Mouse (Mus musculus) heart, postnatal 14 days (tissue): Measurements from ENCODE around the gene Dbp. TPM values are rescaled to one million over a fixed set of nuclear protein-coding genes. Genes with fewer than 3 reads are reported as not detected.
A peak's percentile ranks its signal among the peaks of the same experiment; 100 is the strongest.

Experiments used
- DNase-seq, 2 experiments: peaks; one replicate each; pipeline ENCODE4 v3.0.0; 2021 to 2022
- intact Hi-C: fragments of 180-260 bp; cut with DNase I; formaldehyde crosslinking; loops from one replicate; pipeline ENCODE4 v1.15.1; 2025
- total RNA-seq, 2 experiments: library from RNA; stranded (reverse); gene quantifications; 2 replicates each; pipeline ENCODE4 v1.2.3; 2021

Dbp gene
- total RNA-seq, 2 experiments from 2014 or later, result 24.7 to 27.1 TPM

DNA sequence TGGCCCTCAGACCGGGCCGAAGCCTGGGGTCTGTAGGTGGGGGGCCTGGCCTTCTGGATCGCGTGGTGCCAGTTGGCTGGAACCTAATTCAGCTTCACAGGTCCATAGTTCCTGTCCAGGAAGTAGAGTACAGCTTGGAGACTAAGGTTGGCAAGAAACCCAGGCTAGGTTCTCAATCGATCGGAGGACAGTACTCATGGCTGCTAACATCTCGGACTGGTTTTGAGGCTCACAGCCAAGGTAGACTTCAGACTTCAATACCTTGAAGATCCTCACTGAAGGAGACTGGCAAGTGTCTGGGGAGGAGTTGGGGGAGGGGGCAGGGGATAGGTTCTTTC is 16.3 kb downstream of the Dbp start:
- intact Hi-C loops, result no loop called here
- DNase-seq, result no peak

DNA sequence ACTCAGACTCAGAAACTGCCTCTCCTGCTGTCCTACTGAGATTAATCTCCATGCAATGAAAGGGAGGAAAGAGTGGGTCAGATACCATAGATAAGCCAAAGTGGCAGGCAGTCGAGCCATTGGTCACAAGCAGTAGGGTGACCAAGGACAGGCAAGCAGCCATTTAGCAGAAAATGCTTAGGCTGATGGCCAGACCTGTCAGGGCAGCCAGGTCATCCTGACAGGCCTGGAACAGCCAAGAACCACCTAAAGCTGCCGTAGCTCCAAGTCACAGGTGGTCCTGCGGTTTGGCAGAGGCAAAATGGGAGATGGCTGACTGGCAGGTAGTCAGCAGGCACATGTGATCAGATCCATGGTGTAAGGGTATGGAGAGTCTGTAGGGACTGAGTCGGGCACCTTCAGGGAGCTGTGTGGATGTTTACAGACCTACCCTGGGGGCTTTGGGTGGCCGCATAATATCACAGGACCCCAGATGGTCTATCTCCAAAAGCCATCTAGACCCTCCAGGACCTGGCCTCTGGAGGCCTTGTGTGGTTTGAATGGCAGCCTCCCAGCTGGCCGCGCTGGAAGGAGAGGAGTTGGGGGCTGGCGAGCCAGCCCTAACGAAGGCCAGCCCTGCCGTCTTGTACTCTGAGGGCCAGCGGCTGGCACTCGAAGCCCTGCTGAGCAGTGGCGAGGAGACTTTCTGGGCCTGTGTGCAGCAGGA is 16.9 kb downstream of the Dbp start:
- no peak for DNase-seq
- intact Hi-C loops, result no loop called here

- DNase-seq, result no peak
- intact Hi-C loops, result no loop called here
Observed at GRCm38 (mm10) chr7:45722348-45722713, 17.4 kb downstream of the Dbp start.

DNA sequence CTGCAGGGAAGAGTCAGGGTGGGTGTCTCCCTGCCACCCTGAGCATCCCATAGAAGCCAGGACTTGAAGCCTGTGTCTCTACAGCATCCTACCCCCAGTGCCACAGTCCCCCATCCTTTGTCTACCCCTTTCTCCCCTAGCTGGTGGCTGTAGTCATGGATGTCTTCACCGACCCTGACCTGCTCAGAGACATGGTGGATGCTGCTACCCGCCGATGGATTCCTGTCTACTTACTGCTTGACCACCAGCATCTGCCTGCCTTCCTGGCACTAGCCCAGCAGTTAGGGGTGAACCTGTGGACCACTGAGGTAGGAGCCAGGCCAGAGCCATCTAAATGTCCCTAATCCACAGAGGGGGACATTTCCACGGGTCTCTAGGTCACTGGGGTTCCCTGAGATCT is 18.4 kb downstream of the Dbp start:
- intact Hi-C loops, result no loop called here

DNA sequence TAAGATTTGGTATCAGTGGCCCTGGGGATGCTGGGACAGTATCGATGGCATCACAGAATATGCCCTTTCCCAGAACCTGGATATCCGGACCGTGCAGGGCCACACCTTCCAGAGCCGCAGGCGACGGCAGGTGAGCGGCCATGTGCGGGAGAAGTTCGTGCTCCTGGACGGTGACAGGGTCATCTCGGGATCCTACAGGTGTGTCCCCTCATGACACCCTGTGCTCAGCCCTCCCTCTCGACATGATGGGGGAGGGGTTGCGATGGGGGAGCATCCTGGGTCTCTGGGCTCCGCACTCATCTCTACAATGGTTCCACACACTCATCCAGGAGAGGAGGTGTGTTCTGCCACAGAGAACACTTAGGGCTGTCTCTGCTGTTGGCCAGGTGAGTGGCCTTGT is 18.9 kb downstream of the Dbp start:
- intact Hi-C loops, result no loop called here
- DNase-seq, result no peak

More for the DNA sequence above, 18.4 kb downstream of the Dbp start:
- no peak for DNase-seq

- no peak for DNase-seq
Observed at GRCm38 (mm10) chr7:45725151-45725550, 20.3 kb downstream of the Dbp start.

DNA sequence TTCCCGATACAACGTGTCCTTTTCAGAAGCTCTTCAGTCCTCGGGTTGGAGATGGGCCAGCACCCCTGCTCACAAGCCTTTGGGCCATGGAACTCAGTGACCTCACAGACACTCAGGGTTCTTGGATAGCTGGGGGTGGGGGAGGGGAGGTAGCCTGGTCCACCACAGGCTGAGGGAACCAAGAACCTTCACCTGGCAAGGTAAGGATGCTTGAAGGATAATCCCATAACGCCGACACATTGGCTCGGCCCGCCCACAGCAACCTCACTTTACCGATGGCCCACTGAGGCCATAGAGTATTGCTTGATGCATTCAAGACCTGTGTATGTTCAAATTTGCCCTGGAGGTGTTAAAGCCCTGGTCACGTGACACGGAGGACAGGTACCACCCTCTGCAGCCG is 20.8 kb downstream of the Dbp start, which contains the start of gene Spaca4:
Gene Spaca4, minus strand, starts transcription at position 101 of the 400 bp plus-strand sequence.
- intact Hi-C loops, result no loop called here
- DNase-seq, result no peak

More at GRCm38 (mm10) chr7:45725151-45725550, 20.3 kb downstream of the Dbp start:
- intact Hi-C loops, result no loop called here

GRCm38 (mm10) chr7:45726419-45726818 is 21.5 kb downstream of the Dbp start:
- intact Hi-C loops, result no loop called here
- DNase-seq, result no peak

DNA sequence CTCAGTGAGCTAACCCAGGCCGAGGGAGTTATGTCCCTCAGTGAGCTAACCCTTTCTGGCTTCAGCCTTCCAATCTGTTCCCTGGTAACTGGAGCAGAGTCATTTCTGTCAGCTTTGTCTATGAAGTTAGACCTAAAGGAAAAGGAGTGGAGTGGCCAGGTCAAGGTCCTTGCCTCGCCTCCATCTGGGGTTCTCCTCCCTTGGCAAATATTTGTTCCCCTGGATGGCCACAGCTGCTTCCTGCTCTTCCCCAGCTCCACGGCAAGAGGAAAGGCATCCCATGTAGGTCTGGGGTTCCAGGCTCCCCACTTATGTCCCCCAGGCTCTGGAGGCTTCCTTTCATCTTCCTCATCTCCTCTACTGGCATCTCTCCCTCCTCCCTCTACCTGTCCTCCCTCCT is 22.7 kb downstream of the Dbp start:
- DNase-seq, result no peak
- intact Hi-C loops, result no loop called here

DNA sequence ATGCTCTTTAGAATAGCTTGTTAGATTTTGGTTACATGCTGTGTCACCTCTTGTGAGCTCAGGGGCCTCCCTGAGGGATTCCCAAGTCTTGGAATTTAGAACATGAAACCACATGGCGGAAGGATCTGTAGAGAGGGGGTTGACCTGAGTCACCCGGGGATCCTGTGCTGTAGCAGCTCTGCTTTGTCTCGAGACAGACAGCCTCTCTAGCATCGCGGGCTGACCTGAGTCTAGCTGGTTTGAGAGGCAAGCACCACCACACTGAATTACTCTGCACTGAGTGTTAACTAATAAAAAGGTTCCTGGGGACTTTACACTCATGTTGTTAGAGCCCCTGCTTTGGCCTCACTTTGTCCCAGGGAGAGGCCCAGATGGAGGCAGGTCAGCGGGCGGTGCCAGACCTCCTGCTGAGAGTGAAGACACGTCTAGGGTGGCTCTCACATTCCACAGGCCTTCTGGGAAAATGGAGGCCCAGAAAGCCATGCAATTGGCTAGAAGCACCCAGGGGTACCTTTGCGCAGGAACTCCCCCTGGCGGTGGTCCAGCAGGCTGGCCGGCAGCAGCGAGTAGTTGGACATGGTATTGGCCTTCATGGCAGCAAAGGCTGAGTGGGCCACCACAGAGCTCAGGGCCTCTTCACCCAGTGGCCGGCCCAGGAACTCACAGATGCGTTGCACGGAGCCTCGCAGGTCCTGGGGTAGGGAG is 26.0 kb downstream of the Dbp start:
- DNase-seq, result peak in 1 of 2 experiments; percentile 53
- intact Hi-C loops, result no loop called here

DNA sequence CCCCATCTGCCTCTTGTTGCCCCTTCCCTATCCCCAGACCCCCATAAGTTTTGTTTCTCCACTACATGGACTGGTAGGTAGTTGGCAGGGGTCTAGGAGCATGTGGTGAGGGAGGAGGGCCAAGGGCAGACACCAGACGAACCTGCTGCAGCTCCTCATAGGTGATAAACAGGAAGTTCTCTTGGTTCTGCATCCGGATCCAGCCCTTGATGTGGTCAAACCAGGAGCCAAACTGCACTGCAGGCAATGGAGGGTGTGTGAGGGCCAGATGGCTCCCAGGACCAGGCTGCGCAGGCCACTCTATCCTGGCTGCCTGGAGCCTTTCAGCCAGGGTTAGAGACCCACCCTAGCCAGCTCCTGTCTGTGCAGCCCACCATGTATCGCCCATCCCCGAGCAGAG is 28.6 kb downstream of the Dbp start:
- DNase-seq, result no peak
- intact Hi-C loops, result no loop called here

- DNase-seq, result peak; percentile 83 to 88
- intact Hi-C loops, result loop anchor here (1.0 to 2.0 kb wide), 3 partner anchors 62 to 270 kb away; no protein-coding TSS in a partner anchor
Observed at GRCm38 (mm10) chr7:45739162-45739763, 34.4 kb downstream of the Dbp start.

DNA sequence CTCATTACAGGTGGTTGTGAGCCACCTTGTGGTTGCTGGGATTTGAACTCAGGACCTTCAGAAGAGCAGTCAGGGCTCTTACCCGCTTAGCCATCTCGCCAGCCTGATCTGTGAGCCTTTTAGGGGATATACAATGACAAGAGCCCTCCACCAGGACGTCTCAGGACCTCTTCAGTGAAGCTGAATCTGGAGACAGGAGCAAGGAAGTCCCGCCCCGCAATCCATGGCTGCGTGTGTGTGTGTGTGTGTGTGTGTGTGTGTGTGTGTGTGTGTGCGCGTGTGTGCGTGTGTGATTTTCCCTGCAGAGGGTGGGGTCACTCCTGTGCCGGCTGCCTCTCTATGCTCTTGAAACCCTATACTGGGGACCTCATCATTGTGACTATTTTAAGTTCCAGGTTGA is 34.9 kb downstream of the Dbp start:
- intact Hi-C loops, result loop anchor here (1.0 to 2.0 kb wide), 3 partner anchors 61 to 269 kb away; no protein-coding TSS in a partner anchor
- no peak for DNase-seq

DNA sequence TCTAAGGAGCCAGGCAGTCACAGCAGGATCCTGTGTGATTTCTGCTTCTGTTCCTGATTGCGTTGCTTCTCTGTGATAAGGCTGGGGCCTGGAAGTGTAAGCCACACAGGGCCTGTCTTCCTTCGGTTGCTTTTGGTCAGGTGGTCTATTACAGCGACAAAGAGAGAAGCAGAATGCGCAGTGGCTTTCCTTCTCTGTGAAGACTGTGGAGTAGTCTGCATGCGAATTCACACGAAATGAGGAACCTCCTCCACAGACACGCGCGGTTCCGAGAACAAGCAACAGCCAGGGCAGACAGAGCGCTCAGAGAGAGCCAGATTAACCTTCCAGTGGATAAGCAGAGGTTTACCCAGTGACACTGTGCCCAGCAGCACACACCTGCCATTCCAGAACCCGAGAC is 36.4 kb downstream of the Dbp start:
- intact Hi-C loops, result no loop called here
- no peak for DNase-seq

DNA sequence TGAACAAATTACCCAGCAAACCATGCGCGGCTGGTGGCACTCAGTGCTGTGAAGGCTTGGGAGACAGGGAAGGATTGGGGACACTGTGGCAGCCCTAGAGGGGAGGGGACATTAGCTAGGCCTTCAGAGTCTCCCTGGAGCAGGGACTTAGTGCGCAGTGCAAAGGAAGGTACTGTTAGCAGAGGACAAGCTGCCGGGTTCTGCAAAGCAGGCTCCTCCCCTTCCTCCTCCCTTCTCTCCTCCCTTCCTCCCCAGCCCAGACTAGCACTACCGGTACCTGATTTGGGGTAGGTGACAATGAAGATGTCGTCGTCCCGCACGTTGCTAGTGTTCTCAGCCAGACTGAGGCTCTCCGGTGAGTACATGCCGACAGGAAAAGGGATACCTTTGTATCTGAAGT is 36.9 kb downstream of the Dbp start:
- no peak for DNase-seq
- intact Hi-C loops, result no loop called here

DNA sequence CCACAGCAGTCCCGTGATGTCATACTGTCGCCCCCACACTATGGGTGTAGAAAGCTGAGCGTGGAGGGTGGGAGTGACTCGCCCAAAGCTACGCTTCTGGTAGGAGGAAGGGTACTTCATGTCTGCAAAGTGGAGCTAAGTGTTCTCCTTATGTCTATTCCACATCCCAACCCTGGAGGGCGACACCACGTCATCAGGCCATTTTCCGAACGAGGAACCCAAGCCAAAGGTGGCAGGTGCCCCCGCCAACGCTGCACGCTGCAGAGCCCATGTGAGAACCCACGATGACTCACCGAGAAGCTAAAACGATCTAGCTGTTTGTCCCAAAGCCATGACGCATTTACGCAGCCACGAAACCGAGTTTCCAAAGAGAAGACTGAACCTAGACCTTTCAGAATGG is 37.5 kb downstream of the Dbp start:
- intact Hi-C loops, result no loop called here
- DNase-seq, result no peak

DNA sequence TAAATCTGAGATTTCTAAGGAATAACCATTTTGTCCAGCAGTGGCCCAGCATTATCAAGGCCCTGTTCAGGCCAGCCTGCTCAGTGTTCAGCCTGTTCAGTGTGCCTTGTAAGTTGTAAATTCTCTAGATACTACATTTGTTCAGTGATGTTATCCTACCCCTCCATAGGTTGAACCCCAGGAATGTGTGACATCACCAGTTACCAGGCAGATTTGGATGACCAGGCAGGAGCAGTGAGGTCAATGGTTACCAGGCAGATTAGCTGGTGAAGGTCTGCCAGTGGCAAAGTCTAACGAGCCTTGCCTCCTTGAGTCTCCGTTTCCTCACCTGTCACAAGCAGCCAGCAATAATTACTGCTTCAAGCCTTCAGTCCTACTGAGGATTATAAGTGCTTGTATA is 39.5 kb downstream of the Dbp start:
- intact Hi-C loops, result no loop called here
- DNase-seq, result peak; percentile 48 to 79

DNA sequence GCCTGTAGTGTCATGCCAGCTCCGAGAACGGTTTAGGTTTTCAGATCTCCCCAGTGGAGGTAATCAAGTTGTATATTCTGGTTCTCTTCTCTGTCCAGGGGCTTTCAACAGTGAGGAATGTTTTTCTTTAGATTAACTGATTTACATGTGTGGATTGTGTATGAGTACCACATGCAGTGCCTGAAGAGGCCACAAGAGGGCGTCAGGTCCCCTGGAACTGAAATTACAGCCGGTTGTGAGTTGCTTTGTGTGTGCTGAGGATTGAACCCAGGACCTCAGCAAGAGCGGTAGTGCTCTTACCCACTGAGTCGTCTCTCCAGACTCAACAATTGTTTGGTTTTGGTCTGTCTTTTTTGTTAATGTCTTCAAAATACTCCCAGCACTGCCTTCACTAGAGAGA is 41.6 kb downstream of the Dbp start:
- intact Hi-C loops, result no loop called here
- DNase-seq, result no peak

GRCm38 (mm10) chr7:45747450-45747849 is 42.6 kb downstream of the Dbp start:
- intact Hi-C loops, result no loop called here
- DNase-seq, result no peak

DNA sequence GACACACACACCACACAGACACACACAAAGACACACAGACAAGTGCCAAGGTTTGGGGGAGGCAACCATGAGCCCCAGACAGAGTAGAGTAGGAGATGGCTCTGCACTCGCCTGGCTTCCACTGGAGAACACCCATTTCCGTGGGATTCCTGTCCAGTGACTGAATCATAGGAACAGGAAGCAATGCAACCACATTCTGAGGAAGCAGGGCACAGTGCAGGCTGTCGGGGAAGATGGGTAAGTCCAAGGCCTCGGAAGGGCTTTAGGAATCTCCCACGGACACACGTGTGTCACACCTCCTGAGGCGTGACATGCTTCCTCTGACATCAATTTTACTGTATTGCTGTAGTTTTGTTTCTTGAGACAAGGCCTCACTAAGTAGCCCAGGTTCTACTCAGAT is 43.2 kb downstream of the Dbp start:
- intact Hi-C loops, result no loop called here

DNA sequence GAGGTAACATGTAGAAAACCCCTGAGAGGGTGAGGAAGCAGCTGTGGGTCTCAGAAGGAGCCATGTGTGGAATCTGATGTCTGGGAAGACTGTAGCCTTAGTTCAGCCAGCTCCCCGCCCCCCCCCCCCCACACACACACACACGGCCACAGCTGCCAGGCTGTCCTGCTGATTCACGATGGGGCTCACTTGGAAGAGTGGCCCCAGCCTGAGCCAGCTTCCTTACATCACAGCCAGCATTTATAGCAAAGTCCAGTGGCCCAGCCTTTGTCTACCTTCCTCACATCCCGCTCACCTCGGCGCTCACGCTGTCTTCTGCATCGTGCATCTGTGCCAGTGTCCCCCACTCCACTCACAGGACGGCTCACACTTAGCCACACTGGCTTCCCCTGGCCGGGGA is 44.5 kb downstream of the Dbp start:
- intact Hi-C loops, result no loop called here

More for the DNA sequence above, 43.2 kb downstream of the Dbp start:
- no peak for DNase-seq

GRCm38 (mm10) chr7:45750162-45750561 is 45.3 kb downstream of the Dbp start:
- intact Hi-C loops, result no loop called here

More for the DNA sequence above, 44.5 kb downstream of the Dbp start:
- DNase-seq, result no peak

More at GRCm38 (mm10) chr7:45750162-45750561, 45.3 kb downstream of the Dbp start:
- no peak for DNase-seq
